Mouse (Mus musculus): ENCODE measurements around the gene Flrt1.

GRCm38 (mm10) chr19:7134631-7135091, 29.1 kb upstream of the Flrt1 start:
- TF ChIP-seq POLR2A (IDR thresholded peaks at IDR 0.05; ENCODE audit: extremely low read depth, insufficient read depth, low read length) = no peak
- TF ChIP-seq CTCF (IDR thresholded peaks at IDR 0.05; ENCODE audit: low read depth, low read length) = no peak

All from liver, adult 2 months (tissue).